Comparison of ENCODE assay signal across 20 mouse cellular contexts in genomic region chr17:33597271-33597670, GRCm38 (mm10). TPM values are rescaled to one million over a fixed set of nuclear protein-coding genes. Genes with fewer than 3 reads are reported as not detected.
DNase-seq lines count a peak whose midpoint lies in the region; TF ChIP-seq lines count a peak whose summit lies in the region.
"Had no signal": no experiment of that assay in that cellular context is flagged by ENCODE, and none has a peak within 500 bp of the region (broad histone marks: within the 10 kb centered on the region; RNA-seq: fewer than 3 reads in every experiment).

No protein-coding gene starts in this region.

- H3K4me3 ChIP-seq in testis, adult 2 months (ENCODE audit: control insufficient read depth, low read depth, low read length): no peak overlapping the region
- H3K4me3 ChIP-seq: forebrain, embryonic 13.5 days; heart, embryonic 12.5 days had no signal

- no peak overlapping the region for H3K27ac ChIP-seq in testis, adult 2 months (ENCODE audit: control insufficient read depth, insufficient read depth, low read depth, low read length)
- H3K27ac ChIP-seq: forebrain, embryonic 13.5 days; hindbrain, postnatal 0 days had no signal

- H3K4me1 ChIP-seq in testis, adult 2 months (ENCODE audit: control insufficient read depth, insufficient read depth, low read length): peaks cover 2% of the 10 kb centered on the region; the same call in 1 of the 2 replicates
- H3K4me1 ChIP-seq: forebrain, embryonic 13.5 days; heart, embryonic 12.5 days had no signal

- H3K36me3 ChIP-seq in testis, adult 2 months (ENCODE audit: control insufficient read depth, insufficient read depth, low read length): no peaks in the 10 kb centered on the region
- H3K36me3 ChIP-seq: heart, embryonic 12.5 days had no signal

- H3K27me3 ChIP-seq in testis, adult 2 months (ENCODE audit: control insufficient read depth, insufficient read depth, low read length): no peaks in the 10 kb centered on the region
- H3K27me3 ChIP-seq: forebrain, embryonic 13.5 days; heart, embryonic 12.5 days had no signal

- peak; percentile 61 for DNase-seq in heart, adult 11 months
- no peak for DNase-seq in heart, postnatal 36 days
- DNase-seq in testis, postnatal 14 days (ENCODE audit: low spot score): no peak
- DNase-seq in R1 (ENCODE audit: low read depth, low spot score): peak; percentile 73
- no peak for DNase-seq in adrenal gland, adult 2 months
- DNase-seq in urinary bladder, postnatal 36 days (ENCODE audit: low spot score in 2 of 2): no peak
- DNase-seq in frontal cortex, postnatal 25 days (ENCODE audit: low spot score in 2 of 2): no peak
- DNase-seq: heart, postnatal 4 days; kidney, adult 9 months; left cerebral cortex, postnatal 4 days; lung, postnatal 10 days; right cerebral cortex, adult 18-20 months; thymus, postnatal 14 days had no signal

- TF ChIP-seq POLR2A in testis, adult 2 months (IDR thresholded peaks at IDR 0.05; ENCODE audit: control insufficient read depth, low read depth, low read length): no peak

- TF ChIP-seq CTCF in testis, adult 2 months (IDR thresholded peaks at IDR 0.05; ENCODE audit: control insufficient read depth, insufficient read depth, insufficient replicate concordance, low read depth, low read length): peak; percentile 12; the same call in 1 of the 2 replicates

- intact Hi-C loops in heart, postnatal 36 days (cut with DNase I): no loop called here

RNA-seq across cellular contexts. Expression of gene Zfp414, which starts 31.6 kb away (rescaled TPM):
- total RNA-seq in heart, postnatal 36 days (2021): 10 to 100 TPM in 1 of 2 experiments, 1 to 10 TPM in 1; 9.8 to 10.6 TPM
- 33.0 and 33.9 TPM in 2 replicates for polyA plus RNA-seq in testis, adult 2 months (2012; rRNA removed)
- total RNA-seq in adrenal gland, adult 2 months (2021): 10 to 100 TPM; 35.1 to 39.4 TPM
- polyA plus RNA-seq in adrenal gland, adult 2 months (2012; rRNA removed): 105 and 106 TPM in 2 replicates

RNA-seq across cellular contexts. Expression of gene Pram1, which starts 40.6 kb away (rescaled TPM):
- under 1 TPM in 1 of 2 experiments, not detected in 1; 0.22 TPM for total RNA-seq in heart, postnatal 36 days (2021)
- 0.25 and 0.33 TPM in 2 replicates for polyA plus RNA-seq in testis, adult 2 months (2012; rRNA removed)
- under 1 TPM; 0.49 to 0.97 TPM for total RNA-seq in adrenal gland, adult 2 months (2021)
- not detected in 2 replicates for polyA plus RNA-seq in adrenal gland, adult 2 months (2012; rRNA removed)
- total RNA-seq: heart, postnatal 4 days; hindbrain, postnatal 0 days; megakaryocyte-erythroid progenitor cell, adult 5-6 weeks had no signal
- polyA plus RNA-seq: midbrain, embryonic 16.5 days had no signal

RNA-seq across cellular contexts. Expression of gene Myo1f, which starts 41.8 kb away (rescaled TPM):
- total RNA-seq in heart, postnatal 36 days (2021): 1 to 10 TPM; 2.2 to 2.8 TPM
- 0.27 and 0.46 TPM in 2 replicates for polyA plus RNA-seq in testis, adult 2 months (2012; rRNA removed)
- 1 to 10 TPM; 1.9 to 3.4 TPM for total RNA-seq in adrenal gland, adult 2 months (2021)
- 2.5 and 2.7 TPM in 2 replicates for polyA plus RNA-seq in adrenal gland, adult 2 months (2012; rRNA removed)
- polyA plus RNA-seq: Patski had no signal

Comparison
In these comparisons a context has a peak if more than half of its experiments do, and no peak if none do; other contexts are left out.
1. DNase-seq: peak in heart, adult 11 months (single experiment) and R1 (single experiment); none in heart, postnatal 36 days (0 of 2), testis, postnatal 14 days (single experiment), adrenal gland, adult 2 months (single experiment), urinary bladder, postnatal 36 days (0 of 2) and frontal cortex, postnatal 25 days (0 of 2).